Mouse (Mus musculus): Measurements from ENCODE around the gene 1110002E22Rik. TPM values are rescaled to one million over a fixed set of nuclear protein-coding genes. Genes with fewer than 3 reads are reported as not detected.

Gene 1110002E22Rik
- polyA plus RNA-seq, 1 experiment from 2014 or later: 0.01 TPM

- Histone ChIP-seq H3K27ac (ENCODE audit: low read depth, low read length) (no peak overlapping the region), H3K4me3 (ENCODE audit: low read depth, low read length) (no peak overlapping the region), H3K36me3 (ENCODE audit: control insufficient read depth, insufficient read depth, low read length) (no peaks in the 10 kb centered on the region), H3K27me3 (ENCODE audit: control insufficient read depth, insufficient read depth, low read length) (no peaks in the 10 kb centered on the region), H3K4me1 (ENCODE audit: control insufficient read depth, insufficient read depth, low read length) (peaks cover 5% of the 10 kb centered on the region; the same call in 1 of the 2 replicates), H3K9me3 (ENCODE audit: control insufficient read depth, low read length) (no peaks in the 10 kb centered on the region), H3K9ac (ENCODE audit: low read length) (no peak overlapping the region), H3K4me2 (no peak overlapping the region)
- no peak for ATAC-seq (ENCODE audit: low FRiP score)
- DNase-seq (ENCODE audit: low spot score, missing footprints): no peak
- 42% methylated on average over 1 of the region's 1 CpGs for WGBS
These were observed 65.8 kb downstream of the 1110002E22Rik start for GRCm38 (mm10) chr3:138130692-138131091.

Other genes starting within 250 kb of the 1110002E22Rik start
- 3,387 and 3,446 TPM in 2 replicates for gene H2afz, start 200.6 kb upstream of the 1110002E22Rik start, polyA plus RNA-seq (2014; fragmentation: Nextera tagmentation; extraction: Ambion mirVana)
- gene Dnajb14, start 197.4 kb upstream of the 1110002E22Rik start, polyA plus RNA-seq (2014; fragmentation: Nextera tagmentation; extraction: Ambion mirVana): 9.9 and 10.8 TPM in 2 replicates
- gene Lamtor3, start 146.5 kb upstream of the 1110002E22Rik start, polyA plus RNA-seq (2014; fragmentation: Nextera tagmentation; extraction: Ambion mirVana): 98.7 and 106 TPM in 2 replicates
- gene Dapp1, start 83.5 kb upstream of the 1110002E22Rik start, polyA plus RNA-seq (2014; fragmentation: Nextera tagmentation; extraction: Ambion mirVana): 3.2 and 3.4 TPM in 2 replicates
- gene Gm5105, start 2.3 kb downstream of the 1110002E22Rik start, polyA plus RNA-seq (2014; fragmentation: Nextera tagmentation; extraction: Ambion mirVana): not detected in 2 replicates
- gene Trmt10a, start 78.4 kb downstream of the 1110002E22Rik start, polyA plus RNA-seq (2014; fragmentation: Nextera tagmentation; extraction: Ambion mirVana): 14.9 and 19.5 TPM in 2 replicates
- gene Mttp, start 79.9 kb downstream of the 1110002E22Rik start, polyA plus RNA-seq (2014; fragmentation: Nextera tagmentation; extraction: Ambion mirVana): 10.0 and 10.7 TPM in 2 replicates
- not detected in 2 replicates for gene 4930579F01Rik, start 128.8 kb downstream of the 1110002E22Rik start, polyA plus RNA-seq (2014; fragmentation: Nextera tagmentation; extraction: Ambion mirVana)
- gene Adh7, start 152.7 kb downstream of the 1110002E22Rik start, polyA plus RNA-seq (2014; fragmentation: Nextera tagmentation; extraction: Ambion mirVana): 0.11 and 0.16 TPM in 2 replicates
- gene Adh1, start 195.9 kb downstream of the 1110002E22Rik start, polyA plus RNA-seq (2014; fragmentation: Nextera tagmentation; extraction: Ambion mirVana): 0.23 and 0.48 TPM in 2 replicates
- gene Adh6a, start 248.2 kb downstream of the 1110002E22Rik start, polyA plus RNA-seq (2014; fragmentation: Nextera tagmentation; extraction: Ambion mirVana): not detected in 2 replicates

Data from midbrain, embryonic 11.5 days (tissue).